Mouse (Mus musculus): ENCODE measurements at regions not wholly inside any gene's neighbourhood (a gene's known extent, or its start where the extent isn't known, plus 50 kb on each side); places are given as distances from the start of the nearest gene placed in this dataset.

- TF ChIP-seq CTCF (IDR thresholded peaks at IDR 0.05; ENCODE audit: control insufficient read depth, insufficient read depth, low read length) = no peak
- no peak for TF ChIP-seq POLR2A (IDR thresholded peaks at IDR 0.05; ENCODE audit: borderline replicate concordance, control insufficient read depth, low read depth, low read length)
Observed at GRCm38 (mm10) chr13:43994361-43994760, 209.8 kb downstream of the Cd83 start.

Measured in bone marrow, adult 2 months (tissue).